Mouse (Mus musculus) neural tube, embryonic 14.5 days (tissue): ENCODE results near the gene Nkd2. TPM values are rescaled to one million over a fixed set of nuclear protein-coding genes. Genes with fewer than 3 reads are reported as not detected.

ENCODE experiments used
- ATAC-seq: fragments of 200-750 bp; cut with Nextera tagmentation; 2 replicates; pipeline ENCODE4 v1.8.0; 2017; ENCODE audit warnings: low read depth, mild to moderate bottlenecking, moderate TSS enrichment, moderate library complexity
- H3K27ac ChIP-seq: fragments of 300-500 bp; sonication (generic); 2 replicates; pipeline ENCODE4 v1.5.1; 2014; ENCODE audit warnings: low read depth, mild to moderate bottlenecking, control low read depth, low read length, moderate library complexity, mixed read lengths
- H3K27me3 ChIP-seq: fragments of 300-500 bp; sonication (generic); 2 replicates; pipeline ENCODE4 v1.6.1; 2014; ENCODE audit warnings: low read length; ENCODE audit not compliant: control insufficient read depth, insufficient read depth
- H3K36me3 ChIP-seq: fragments of 300-500 bp; sonication (generic); 2 replicates; pipeline ENCODE4 v1.6.1; 2014; ENCODE audit warnings: low read length, mixed read lengths; ENCODE audit not compliant: control insufficient read depth, insufficient read depth
- H3K4me1 ChIP-seq: fragments of 300-500 bp; sonication (generic); 2 replicates; pipeline ENCODE4 v1.6.1; 2014; ENCODE audit warnings: low read length; ENCODE audit not compliant: control insufficient read depth, insufficient read depth
- H3K4me2 ChIP-seq: fragments of 300-500 bp; sonication (generic); 2 replicates; pipeline ENCODE4 v1.6.1; 2014; ENCODE audit warnings: mild to moderate bottlenecking, low read depth, low read length, control low read depth
- H3K4me3 ChIP-seq: fragments of 300-500 bp; sonication (generic); 2 replicates; pipeline ENCODE4 v1.5.1; 2014; ENCODE audit warnings: low read depth, low read length, control low read depth, mixed read lengths
- H3K9ac ChIP-seq: fragments of 300-500 bp; sonication (generic); replicated peaks from 2 replicates; pipeline ENCODE4 v1.6.1; 2014; ENCODE audit warnings: low read depth, mild to moderate bottlenecking, control low read depth, low read length, mixed read lengths
- H3K9me3 ChIP-seq: fragments of 300-500 bp; sonication (generic); 2 replicates; pipeline ENCODE4 v1.6.1; 2016; ENCODE audit warnings: low read length; ENCODE audit not compliant: control insufficient read depth
- WGBS: fragments of 180-500 bp; shearing (Covaris S2); extraction: QIAGEN DNeasy Blood & Tissue Kit; methylation state at CpG from one replicate; pipeline ENCODE4 v1.1.7; 2014; 5-methylcytosine and 5-hydroxymethylcytosine counted together
- polyA plus RNA-seq: library from polyadenylated mRNA; unstranded; fragments of >200 nt; fragmentation: Nextera tagmentation; extraction: Ambion mirVana; gene quantifications from 2 replicates; pipeline ENCODE4 v1.2.1, GENCODE M21; 2014

The Nkd2 gene
- polyA plus RNA-seq, 1 experiment from 2014 or later, result 10.1 TPM

DNA sequence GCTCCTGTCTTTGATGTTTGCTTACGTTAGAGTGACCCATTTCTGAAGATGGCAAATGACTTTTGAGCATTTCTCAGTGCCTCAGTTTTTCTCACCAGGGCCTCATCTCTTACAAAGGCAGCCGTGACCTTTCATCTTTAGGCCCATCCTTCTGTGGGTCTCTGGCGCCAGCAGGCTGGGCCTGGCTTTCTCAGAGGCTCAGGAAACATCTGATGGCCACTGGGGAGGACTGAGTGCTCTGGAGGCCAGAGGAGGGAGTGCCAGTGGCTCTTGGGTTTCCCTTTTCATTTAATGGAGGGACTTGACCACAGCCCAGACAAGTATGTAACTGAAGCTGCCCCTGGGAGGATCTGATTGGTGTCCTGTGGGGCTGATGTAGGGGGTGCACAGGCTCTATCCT, 76.3 kb downstream of the Nkd2 start:
- Histone ChIP-seq H3K4me1 (0 out of 2 replicates have a peak, but pooled peaks cover 4% of the 10 kb centered on the region), H3K36me3 (no peaks in the 10 kb centered on the region), H3K9ac (no peak overlapping the region), H3K27ac (no peak overlapping the region), H3K9me3 (no peaks in the 10 kb centered on the region), H3K4me3 (no peak overlapping the region), H3K27me3 (no peaks in the 10 kb centered on the region), H3K4me2 (no peak overlapping the region)
- 46% methylated on average over 3 of the region's 3 CpGs for WGBS
- no peak for ATAC-seq

DNA sequence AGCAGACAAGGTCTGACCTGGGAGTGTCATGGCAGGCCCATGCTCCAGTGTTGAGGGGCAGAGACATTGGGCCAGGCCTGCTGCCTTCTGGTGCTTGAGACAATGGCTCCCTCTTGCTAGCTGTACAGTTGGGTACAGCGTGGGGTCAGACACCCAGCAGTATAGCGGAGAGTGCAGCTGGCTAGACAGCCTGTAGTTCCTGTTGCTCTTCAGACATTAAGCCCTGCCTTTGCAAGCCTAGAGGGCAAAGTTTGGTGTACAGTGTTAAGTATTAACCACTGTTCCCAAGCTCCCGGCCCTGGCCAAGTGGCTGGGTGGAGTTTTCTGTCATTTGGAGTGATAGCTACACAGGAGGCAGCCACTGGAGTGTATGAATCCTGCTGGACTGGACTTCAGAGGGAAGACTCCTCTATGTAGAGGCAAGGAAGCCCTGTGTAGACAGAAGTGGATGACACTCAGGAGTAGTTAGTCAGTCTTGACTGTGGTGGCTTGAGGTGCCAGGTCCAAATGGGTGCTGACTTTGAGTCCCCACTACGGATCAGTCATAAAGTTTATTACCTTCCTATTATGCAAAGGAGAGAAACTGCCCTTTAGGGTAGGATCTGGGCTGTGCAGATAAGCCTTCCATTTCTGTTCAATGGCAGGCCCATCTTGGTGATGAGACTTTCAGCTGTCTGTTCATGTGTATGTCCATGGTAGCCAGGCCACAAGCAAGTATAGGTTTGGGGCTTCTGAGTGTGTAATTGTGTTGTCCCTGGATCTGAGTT, 77.3 kb downstream of the Nkd2 start:
- Histone ChIP-seq H3K9ac (no peak overlapping the region), H3K36me3 (no peaks in the 10 kb centered on the region), H3K4me2 (no peak overlapping the region), H3K4me1 (0 out of 2 replicates have a peak, but pooled peaks cover 4% of the 10 kb centered on the region), H3K27ac (no peak overlapping the region), H3K9me3 (no peaks in the 10 kb centered on the region), H3K4me3 (no peak overlapping the region), H3K27me3 (no peaks in the 10 kb centered on the region)
- 46% methylated on average over 4 of the region's 4 CpGs for WGBS
- no peak for ATAC-seq

Other genes with a start within 250 kb of the Nkd2 start
- gene Clptm1l, start 243.6 kb downstream of the Nkd2 start, polyA plus RNA-seq, result 141 and 143 TPM in 2 replicates
- gene Tert, start 220.7 kb downstream of the Nkd2 start, polyA plus RNA-seq, result 6.6 and 7.0 TPM in 2 replicates
- gene Slc6a18, start 169.6 kb downstream of the Nkd2 start, polyA plus RNA-seq, result not detected in 2 replicates
- gene Slc6a19, start 142.8 kb downstream of the Nkd2 start, polyA plus RNA-seq, result 0.07 and 0.54 TPM in 2 replicates
- gene Slc12a7, start 114.5 kb downstream of the Nkd2 start, polyA plus RNA-seq, result 5.9 and 12.4 TPM in 2 replicates
- 7.8 and 8.7 TPM in 2 replicates for gene Trip13, start 90.2 kb upstream of the Nkd2 start, polyA plus RNA-seq
- gene Brd9, start 90.2 kb upstream of the Nkd2 start, polyA plus RNA-seq, result 85.7 and 89.5 TPM in 2 replicates
- not detected in 2 replicates for gene Zdhhc11, start 116.2 kb upstream of the Nkd2 start, polyA plus RNA-seq
- gene Tppp, start 161.8 kb upstream of the Nkd2 start, polyA plus RNA-seq, result 13.3 and 14.0 TPM in 2 replicates
- 7.6 and 9.3 TPM in 2 replicates for gene Cep72, start 214.7 kb upstream of the Nkd2 start, polyA plus RNA-seq